Mouse (Mus musculus): ENCODE measurements around the gene Armc8. TPM values are rescaled to one million over a fixed set of nuclear protein-coding genes. Genes with fewer than 3 reads are reported as not detected.

The Armc8 gene
- polyA plus RNA-seq, 1 experiment from 2014 or later = 20.6 TPM

DNA sequence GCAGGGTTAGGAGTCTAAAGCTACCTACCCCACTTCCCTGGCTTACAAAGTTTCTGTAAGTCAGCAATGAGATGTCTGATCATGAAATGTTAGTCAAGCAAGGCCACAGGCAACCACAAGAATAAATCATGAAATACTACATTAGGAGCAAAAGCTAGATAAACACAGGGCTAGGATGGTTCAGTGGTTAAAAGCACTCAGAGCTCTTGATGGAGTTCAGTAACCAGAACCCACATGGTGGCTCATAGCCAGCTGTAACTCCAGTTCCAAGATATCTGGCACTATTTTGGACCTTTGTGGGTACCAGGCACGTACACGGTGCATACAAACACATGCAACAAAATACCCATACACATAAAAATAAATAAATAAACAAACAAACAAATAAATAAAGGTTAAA, 15.7 kb downstream of the Armc8 start:
- Histone ChIP-seq H3K4me2 (ENCODE audit: low read depth, severe bottlenecking) (no peak overlapping the region), H3K27ac (replicated peaks; ENCODE audit: low read depth, low read length) (no peak overlapping the region), H3K9ac (ENCODE audit: low read length) (no peak overlapping the region), H3K36me3 (ENCODE audit: control insufficient read depth, insufficient read depth, low read length) (no peaks in the 10 kb centered on the region), H3K4me3 (ENCODE audit: low read depth, low read length) (no peak overlapping the region), H3K27me3 (ENCODE audit: control insufficient read depth, insufficient read depth, low read length) (no peaks in the 10 kb centered on the region), H3K9me3 (ENCODE audit: control insufficient read depth, low read length) (no peaks in the 10 kb centered on the region), H3K4me1 (ENCODE audit: control insufficient read depth, insufficient read depth, low read length) (no peaks in the 10 kb centered on the region)
- no peak for ATAC-seq (ENCODE audit: insufficient number of reproducible peaks, low FRiP score, low TSS enrichment, low read depth)
- 92% methylated on average over 2 of the region's 2 CpGs for WGBS
- DNase-seq (ENCODE audit: low spot score) = no peak

DNA sequence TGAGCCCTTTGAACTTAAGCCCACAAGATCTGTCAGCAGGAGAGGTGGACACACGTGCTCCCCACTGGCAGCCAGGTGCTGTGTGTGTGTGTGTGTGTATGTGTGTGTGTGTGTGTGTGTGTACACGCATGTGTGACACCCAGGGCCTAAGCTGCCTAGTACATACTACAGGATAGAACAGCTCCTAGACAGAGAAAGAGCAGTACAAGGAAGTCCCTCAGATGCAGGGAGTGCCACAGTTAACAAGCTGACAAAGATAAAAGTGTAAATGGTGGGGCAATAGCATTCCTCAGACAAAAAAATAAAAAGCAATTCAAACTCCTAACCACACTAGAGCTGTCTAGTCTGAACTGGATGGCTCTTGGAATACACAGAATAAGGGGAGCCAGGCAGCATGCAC, 16.6 kb downstream of the Armc8 start:
- no peak for ATAC-seq (ENCODE audit: insufficient number of reproducible peaks, low FRiP score, low TSS enrichment, low read depth)
- H3K27me3 ChIP-seq (ENCODE audit: control insufficient read depth, insufficient read depth, low read length) = no peaks in the 10 kb centered on the region
- 52% methylated on average over 2 of the region's 2 CpGs for WGBS

DNA sequence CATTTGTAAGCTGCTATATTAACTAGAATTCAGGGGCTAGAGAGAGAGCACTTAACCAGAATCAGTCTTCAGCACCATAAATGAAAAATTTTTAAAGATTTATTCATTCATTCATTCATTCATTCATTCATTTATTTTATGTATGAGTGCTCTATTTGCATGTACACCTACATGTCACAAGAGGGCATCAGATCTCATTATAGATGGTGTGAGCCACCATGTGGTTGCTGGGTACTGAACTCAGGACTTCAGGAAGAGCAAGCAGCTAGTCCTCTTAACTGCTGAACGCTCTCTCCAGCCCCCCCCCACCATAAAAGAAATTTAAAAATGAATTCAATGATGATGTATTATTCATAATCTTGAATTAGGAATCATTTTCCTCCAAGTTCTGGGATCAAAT, 22.4 kb downstream of the Armc8 start:
- Histone ChIP-seq H3K4me2 (ENCODE audit: low read depth, severe bottlenecking) (no peak overlapping the region), H3K27ac (replicated peaks; ENCODE audit: low read depth, low read length) (no peak overlapping the region), H3K9me3 (ENCODE audit: control insufficient read depth, low read length) (no peaks in the 10 kb centered on the region), H3K4me1 (ENCODE audit: control insufficient read depth, insufficient read depth, low read length) (no peaks in the 10 kb centered on the region), H3K9ac (ENCODE audit: low read length) (no peak overlapping the region), H3K27me3 (ENCODE audit: control insufficient read depth, insufficient read depth, low read length) (no peaks in the 10 kb centered on the region), H3K4me3 (ENCODE audit: low read depth, low read length) (no peak overlapping the region), H3K36me3 (ENCODE audit: control insufficient read depth, insufficient read depth, low read length) (no peaks in the 10 kb centered on the region)
- DNase-seq (ENCODE audit: low spot score) (no peak), ATAC-seq (ENCODE audit: insufficient number of reproducible peaks, low FRiP score, low TSS enrichment, low read depth) (no peak)
- 95% methylated on average over 1 of the region's 1 CpGs for WGBS

More for the DNA sequence above, 16.6 kb downstream of the Armc8 start:
- Histone ChIP-seq H3K9ac (ENCODE audit: low read length) (no peak overlapping the region), H3K4me1 (ENCODE audit: control insufficient read depth, insufficient read depth, low read length) (no peaks in the 10 kb centered on the region), H3K9me3 (ENCODE audit: control insufficient read depth, low read length) (no peaks in the 10 kb centered on the region), H3K27ac (replicated peaks; ENCODE audit: low read depth, low read length) (no peak overlapping the region), H3K4me2 (ENCODE audit: low read depth, severe bottlenecking) (no peak overlapping the region), H3K36me3 (ENCODE audit: control insufficient read depth, insufficient read depth, low read length) (no peaks in the 10 kb centered on the region), H3K4me3 (ENCODE audit: low read depth, low read length) (no peak overlapping the region)
- DNase-seq (ENCODE audit: low spot score) = no peak

DNA sequence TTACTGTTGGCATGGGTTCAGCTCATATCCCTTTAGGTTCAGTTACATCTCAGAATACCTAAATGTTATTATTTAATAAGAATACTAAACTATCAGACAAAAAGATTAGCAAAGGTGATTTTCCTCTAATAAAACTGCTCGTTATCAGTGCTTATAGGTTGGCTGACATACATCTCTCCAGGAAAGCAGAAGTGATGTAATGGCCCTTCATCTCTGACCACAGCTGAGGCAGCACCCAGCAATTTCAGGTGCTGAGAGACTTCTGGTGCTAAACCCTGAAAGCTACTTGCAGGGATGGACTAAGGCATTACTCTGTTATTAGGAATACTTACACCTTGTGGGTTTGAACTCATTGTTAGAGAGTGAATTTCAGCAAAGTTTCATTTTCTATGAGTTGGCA, 36.8 kb downstream of the Armc8 start:
- WGBS = 93% methylated on average over 1 of the region's 1 CpGs
- Histone ChIP-seq H3K4me1 (ENCODE audit: control insufficient read depth, insufficient read depth, low read length) (no peaks in the 10 kb centered on the region), H3K4me2 (ENCODE audit: low read depth, severe bottlenecking) (no peak overlapping the region), H3K9me3 (ENCODE audit: control insufficient read depth, low read length) (no peaks in the 10 kb centered on the region), H3K27me3 (ENCODE audit: control insufficient read depth, insufficient read depth, low read length) (no peaks in the 10 kb centered on the region), H3K27ac (replicated peaks; ENCODE audit: low read depth, low read length) (no peak overlapping the region), H3K9ac (ENCODE audit: low read length) (no peak overlapping the region), H3K4me3 (ENCODE audit: low read depth, low read length) (no peak overlapping the region), H3K36me3 (ENCODE audit: control insufficient read depth, insufficient read depth, low read length) (peaks cover 3% of the 10 kb centered on the region; the same call in 1 of the 2 replicates)
- ATAC-seq (ENCODE audit: insufficient number of reproducible peaks, low FRiP score, low TSS enrichment, low read depth) (no peak), DNase-seq (ENCODE audit: low spot score) (no peak)

DNA sequence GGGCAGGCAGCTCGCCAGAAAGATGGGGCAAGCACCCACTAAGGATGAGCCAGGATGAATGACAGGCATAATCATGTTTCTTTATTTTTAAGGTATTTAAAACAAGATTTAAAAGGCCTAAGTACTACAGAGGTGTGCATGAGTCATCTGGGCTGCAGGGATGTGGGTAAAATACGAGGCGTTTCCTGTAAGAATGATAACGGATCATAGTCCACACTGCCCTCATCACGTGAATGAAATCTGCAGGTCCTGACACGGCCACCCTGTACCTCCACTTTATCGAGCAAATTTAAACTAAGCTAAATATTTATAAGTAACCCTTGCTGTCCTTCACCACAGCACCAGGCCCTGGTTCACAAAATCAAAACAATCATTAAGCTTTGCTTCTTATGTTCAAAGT, 62.8 kb downstream of the Armc8 start:
- no peak overlapping the region for H3K4me3 ChIP-seq (ENCODE audit: low read depth, low read length)
- H3K4me2 ChIP-seq (ENCODE audit: low read depth, severe bottlenecking) = no peak overlapping the region
- H3K9me3 ChIP-seq (ENCODE audit: control insufficient read depth, low read length) = no peaks in the 10 kb centered on the region
- no peak for DNase-seq (ENCODE audit: low spot score)
- H3K4me1 ChIP-seq (ENCODE audit: control insufficient read depth, insufficient read depth, low read length) = no peaks in the 10 kb centered on the region
- H3K27ac ChIP-seq (replicated peaks; ENCODE audit: low read depth, low read length) = no peak overlapping the region
- no peaks in the 10 kb centered on the region for H3K27me3 ChIP-seq (ENCODE audit: control insufficient read depth, insufficient read depth, low read length)
- no peak for ATAC-seq (ENCODE audit: insufficient number of reproducible peaks, low FRiP score, low TSS enrichment, low read depth)
- 90% methylated on average over 7 of the region's 7 CpGs for WGBS
- H3K9ac ChIP-seq (ENCODE audit: low read length) = no peak overlapping the region
- no peaks in the 10 kb centered on the region for H3K36me3 ChIP-seq (ENCODE audit: control insufficient read depth, insufficient read depth, low read length)

DNA sequence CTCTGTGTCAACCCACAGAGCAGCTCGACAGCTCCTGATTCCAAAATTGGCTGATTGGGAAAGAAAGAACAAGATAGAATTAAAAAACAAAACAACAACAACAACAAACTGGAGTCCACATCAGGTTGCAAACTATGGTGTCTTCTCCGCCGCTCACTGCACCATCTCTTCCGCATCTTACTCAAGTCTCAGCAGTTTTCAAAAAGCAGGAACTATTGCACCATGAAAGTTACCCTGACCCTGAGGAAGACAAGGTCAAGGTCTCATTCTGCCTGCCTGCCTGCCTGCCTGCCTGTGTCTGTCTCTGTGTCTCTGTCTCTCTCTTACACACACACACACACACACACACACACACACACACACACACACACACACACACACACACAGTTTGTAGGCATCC, 69.4 kb downstream of the Armc8 start:
- Histone ChIP-seq H3K4me1 (ENCODE audit: control insufficient read depth, insufficient read depth, low read length) (no peaks in the 10 kb centered on the region), H3K4me3 (ENCODE audit: low read depth, low read length) (no peak overlapping the region), H3K9ac (ENCODE audit: low read length) (no peak overlapping the region), H3K36me3 (ENCODE audit: control insufficient read depth, insufficient read depth, low read length) (peaks cover 4% of the 10 kb centered on the region; the same call in 1 of the 2 replicates), H3K27me3 (ENCODE audit: control insufficient read depth, insufficient read depth, low read length) (no peaks in the 10 kb centered on the region), H3K27ac (replicated peaks; ENCODE audit: low read depth, low read length) (no peak overlapping the region), H3K9me3 (ENCODE audit: control insufficient read depth, low read length) (no peaks in the 10 kb centered on the region), H3K4me2 (ENCODE audit: low read depth, severe bottlenecking) (no peak overlapping the region)
- DNase-seq (ENCODE audit: low spot score) (no peak), ATAC-seq (ENCODE audit: insufficient number of reproducible peaks, low FRiP score, low TSS enrichment, low read depth) (no peak)
- WGBS = 92% methylated on average over 4 of the region's 4 CpGs

DNA sequence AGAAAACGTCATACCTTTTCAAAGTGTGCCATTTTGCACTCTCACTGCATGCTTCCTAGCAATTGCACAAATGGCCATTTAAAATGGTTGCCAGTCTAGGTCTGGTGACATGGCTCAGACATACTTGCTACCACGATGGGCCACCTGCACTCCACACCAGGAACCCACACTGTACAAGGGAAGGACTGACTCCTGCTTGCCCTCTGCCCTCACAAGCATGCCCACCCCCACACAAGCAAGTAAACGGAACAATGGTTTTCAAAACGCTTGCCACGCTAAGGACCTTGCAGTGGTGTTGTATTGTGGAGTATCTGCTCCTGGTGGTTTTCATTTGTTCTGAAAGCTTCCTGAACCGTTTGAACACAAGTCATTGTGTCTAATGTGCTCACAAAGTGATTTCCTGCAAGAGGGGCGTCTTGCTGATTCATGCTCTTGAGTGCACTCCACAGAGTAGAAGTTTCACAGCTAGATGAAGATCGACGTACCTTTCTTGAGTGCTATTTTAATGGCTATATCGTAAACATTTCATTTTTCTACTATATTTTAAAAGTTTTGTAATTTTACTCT, 76.0 kb downstream of the Armc8 start:
- 85% methylated on average over 10 of the region's 10 CpGs for WGBS
- no peaks in the 10 kb centered on the region for H3K4me1 ChIP-seq (ENCODE audit: control insufficient read depth, insufficient read depth, low read length)
- H3K36me3 ChIP-seq (ENCODE audit: control insufficient read depth, insufficient read depth, low read length) = peaks cover 4% of the 10 kb centered on the region; the same call in 1 of the 2 replicates
- ATAC-seq (ENCODE audit: insufficient number of reproducible peaks, low FRiP score, low TSS enrichment, low read depth) = no peak
- no peaks in the 10 kb centered on the region for H3K27me3 ChIP-seq (ENCODE audit: control insufficient read depth, insufficient read depth, low read length)
- H3K9ac ChIP-seq (ENCODE audit: low read length) = no peak overlapping the region
- H3K27ac ChIP-seq (replicated peaks; ENCODE audit: low read depth, low read length) = no peak overlapping the region
- DNase-seq (ENCODE audit: low spot score) = no peak
- H3K4me2 ChIP-seq (ENCODE audit: low read depth, severe bottlenecking) = no peak overlapping the region
- no peak overlapping the region for H3K4me3 ChIP-seq (ENCODE audit: low read depth, low read length)
- H3K9me3 ChIP-seq (ENCODE audit: control insufficient read depth, low read length) = no peaks in the 10 kb centered on the region

DNA sequence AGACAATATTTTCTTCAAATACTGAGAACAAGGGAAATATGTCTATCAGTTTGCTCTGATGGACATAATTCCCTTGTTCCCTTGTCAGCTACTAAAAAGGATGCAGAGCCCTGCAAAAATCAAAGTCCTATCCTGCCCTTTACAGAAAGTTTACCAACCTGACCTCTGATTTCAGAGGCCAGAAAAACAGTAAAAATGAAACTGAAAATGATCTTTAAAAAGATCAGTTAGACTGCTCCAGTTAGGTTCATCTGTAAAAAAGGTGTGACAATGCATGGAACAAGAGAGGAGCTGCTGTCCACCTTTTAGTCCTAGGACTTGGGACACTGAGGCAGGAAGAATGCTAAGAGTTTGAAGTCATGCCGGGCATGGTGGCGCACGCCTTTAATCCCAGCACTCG, 77.6 kb downstream of the Armc8 start:
- Histone ChIP-seq H3K27ac (replicated peaks; ENCODE audit: low read depth, low read length) (no peak overlapping the region), H3K9me3 (ENCODE audit: control insufficient read depth, low read length) (no peaks in the 10 kb centered on the region), H3K4me2 (ENCODE audit: low read depth, severe bottlenecking) (no peak overlapping the region), H3K9ac (ENCODE audit: low read length) (no peak overlapping the region), H3K36me3 (ENCODE audit: control insufficient read depth, insufficient read depth, low read length) (no peaks in the 10 kb centered on the region; the same call in 1 of the 2 replicates), H3K27me3 (ENCODE audit: control insufficient read depth, insufficient read depth, low read length) (no peaks in the 10 kb centered on the region), H3K4me1 (ENCODE audit: control insufficient read depth, insufficient read depth, low read length) (no peaks in the 10 kb centered on the region), H3K4me3 (ENCODE audit: low read depth, low read length) (no peak overlapping the region)
- ATAC-seq (ENCODE audit: insufficient number of reproducible peaks, low FRiP score, low TSS enrichment, low read depth) = no peak
- no peak for DNase-seq (ENCODE audit: low spot score)
- WGBS = 98% methylated on average over 4 of the region's 4 CpGs

DNA sequence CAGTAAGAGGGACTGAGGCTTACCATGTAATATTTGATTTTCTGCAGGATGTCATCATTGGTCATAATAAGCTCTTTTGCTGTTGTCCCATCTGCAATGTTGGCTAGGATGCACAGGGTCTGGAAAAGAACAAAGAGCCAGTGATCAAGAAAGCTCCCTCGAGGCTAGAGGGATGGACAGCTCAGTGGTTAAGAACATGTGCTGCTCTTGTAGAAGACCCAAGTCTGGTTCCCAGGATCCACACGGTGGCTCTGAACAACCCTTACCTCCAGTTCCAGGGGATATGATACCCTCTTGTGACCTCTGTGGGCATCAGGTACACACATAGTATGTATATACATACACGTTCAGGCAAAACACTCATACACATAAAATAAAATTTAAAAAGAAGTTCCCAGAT, 80.9 kb downstream of the Armc8 start:
- ATAC-seq (ENCODE audit: insufficient number of reproducible peaks, low FRiP score, low TSS enrichment, low read depth) (no peak), DNase-seq (ENCODE audit: low spot score) (no peak)
- Histone ChIP-seq H3K36me3 (ENCODE audit: control insufficient read depth, insufficient read depth, low read length) (no peaks in the 10 kb centered on the region; the same call in 1 of the 2 replicates), H3K4me3 (ENCODE audit: low read depth, low read length) (no peak overlapping the region), H3K9me3 (ENCODE audit: control insufficient read depth, low read length) (no peaks in the 10 kb centered on the region), H3K27me3 (ENCODE audit: control insufficient read depth, insufficient read depth, low read length) (no peaks in the 10 kb centered on the region), H3K27ac (replicated peaks; ENCODE audit: low read depth, low read length) (no peak overlapping the region), H3K4me2 (ENCODE audit: low read depth, severe bottlenecking) (no peak overlapping the region), H3K9ac (ENCODE audit: low read length) (no peak overlapping the region), H3K4me1 (ENCODE audit: control insufficient read depth, insufficient read depth, low read length) (no peaks in the 10 kb centered on the region)
- WGBS = 83% methylated on average over 3 of the region's 3 CpGs
